Mouse (Mus musculus) spleen, postnatal 10 days (tissue): ENCODE results near the gene Srrm3.
A peak's percentile ranks its signal among the peaks of the same experiment; 100 is the strongest.

Experiments used
- DNase-seq, 2 experiments: peaks; one replicate each; pipeline ENCODE4 v3.0.0; 2021 to 2022; ENCODE audit warnings: low spot score in 2 of 2

The Srrm3 gene

GRCm38 (mm10) chr5:135806555-135807262 lies at the start of gene Srrm3:
TSS of gene Srrm3 (plus strand) at chr5:135806890.
- peak; percentile 85 to 92 for DNase-seq

GRCm38 (mm10) chr5:135761881-135762280 lies 44.8 kb upstream of the Srrm3 start:
- DNase-seq, result no peak

- peak; percentile 58 to 73 for DNase-seq
Measured at GRCm38 (mm10) chr5:135763526-135763925, 43.2 kb upstream of the Srrm3 start.

- no peak for DNase-seq
Measured at GRCm38 (mm10) chr5:135764971-135765370, 41.7 kb upstream of the Srrm3 start.

- no peak for DNase-seq
Measured at GRCm38 (mm10) chr5:135772519-135772918, 34.2 kb upstream of the Srrm3 start.

GRCm38 (mm10) chr5:135776546-135776945 lies 30.1 kb upstream of the Srrm3 start:
- no peak for DNase-seq

- DNase-seq, result peak; percentile 67 to 77
Measured at GRCm38 (mm10) chr5:135777796-135778470, 28.8 kb upstream of the Srrm3 start, which contains the start of gene Styxl1. TSS of gene Styxl1 (minus strand) at chr5:135778385.

GRCm38 (mm10) chr5:135778471-135779445 lies 27.9 kb upstream of the Srrm3 start, which contains the start of gene Mdh2:
TSS of gene Mdh2 (plus strand) at chr5:135778480.
- peak; percentile 95 to 100 for DNase-seq

- DNase-seq, result no peak
Measured at GRCm38 (mm10) chr5:135780331-135780730, 26.4 kb upstream of the Srrm3 start.

- DNase-seq, result no peak
Measured at GRCm38 (mm10) chr5:135782901-135783300, 23.8 kb upstream of the Srrm3 start.

- DNase-seq, result peak; percentile 81 to 86
Measured at GRCm38 (mm10) chr5:135793996-135794858, 12.5 kb upstream of the Srrm3 start.

GRCm38 (mm10) chr5:135794859-135795181 lies 11.9 kb upstream of the Srrm3 start:
- no peak for DNase-seq

GRCm38 (mm10) chr5:135799746-135800145 lies 6.9 kb upstream of the Srrm3 start:
- peak in 1 of 2 experiments; percentile 43 for DNase-seq

- no peak for DNase-seq
Measured at GRCm38 (mm10) chr5:135800927-135801326, 5.8 kb upstream of the Srrm3 start.

- no peak for DNase-seq
Measured at GRCm38 (mm10) chr5:135802641-135803040, 4.0 kb upstream of the Srrm3 start.

GRCm38 (mm10) chr5:135803135-135803534 lies 3.6 kb upstream of the Srrm3 start:
- peak in 1 of 2 experiments; percentile 30 for DNase-seq

GRCm38 (mm10) chr5:135803676-135804075 lies 3.0 kb upstream of the Srrm3 start:
- DNase-seq, result no peak

GRCm38 (mm10) chr5:135804735-135805134 lies 2.0 kb upstream of the Srrm3 start:
- no peak for DNase-seq

- no peak for DNase-seq
Measured at GRCm38 (mm10) chr5:135807263-135807637, 560 bp downstream of the Srrm3 start.

- no peak for DNase-seq
Measured at GRCm38 (mm10) chr5:135812991-135813390, 6.3 kb downstream of the Srrm3 start.

- DNase-seq, result no peak
Measured at GRCm38 (mm10) chr5:135818491-135818890, 11.8 kb downstream of the Srrm3 start.
